Mouse (Mus musculus) R1 (cell line): ENCODE measurements around the gene Tubg2.
A peak's percentile ranks its signal among the peaks of the same experiment; 100 is the strongest.

Experiments
- DNase-seq: peaks from one replicate; pipeline ENCODE4 v3.0.0-alpha.2; 2018; ENCODE audit warnings: low read depth, low spot score

The Tubg2 gene

DNA sequence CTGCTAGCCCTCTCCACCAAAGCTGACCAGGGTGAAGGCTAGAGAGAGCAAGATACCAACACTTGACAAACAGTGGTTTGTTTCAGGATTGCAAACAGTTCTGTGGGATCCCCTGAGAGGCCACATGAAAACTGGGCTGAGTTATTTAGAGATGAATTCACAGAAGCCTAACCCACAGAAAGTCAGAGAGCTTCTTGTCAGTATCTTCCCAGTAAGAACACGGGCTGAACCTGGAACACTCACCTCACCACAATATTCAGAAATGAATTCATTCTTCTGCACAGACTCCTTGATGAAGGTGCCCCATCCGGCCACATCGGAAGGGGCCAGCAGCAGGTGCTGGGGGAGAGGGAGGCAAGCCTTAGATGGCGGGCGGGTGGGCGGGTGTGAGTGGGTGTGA, 38.9 kb downstream of the Tubg2 start:
- no peak for DNase-seq

GRCm38 (mm10) chr11:101195101-101195500, 39.4 kb downstream of the Tubg2 start:
- DNase-seq: no peak

DNA sequence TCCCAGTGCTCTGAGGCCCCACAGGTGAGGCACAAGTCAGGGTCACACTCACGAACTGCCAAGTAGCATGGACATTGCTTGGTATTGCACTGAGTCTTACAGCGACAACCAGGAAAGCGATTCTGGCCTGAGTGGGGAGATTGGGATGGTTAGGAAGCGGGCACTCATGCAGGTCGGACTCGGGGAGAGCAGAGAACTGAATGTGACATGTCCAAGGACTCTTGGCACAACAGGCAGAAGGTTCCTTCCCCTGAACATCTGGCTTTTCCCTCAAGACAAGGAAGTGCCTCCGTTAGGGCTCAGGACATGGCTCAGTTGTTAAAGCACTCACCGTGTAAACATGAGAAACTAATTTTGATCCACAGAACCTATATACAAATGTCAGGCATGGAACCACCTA, 39.9 kb downstream of the Tubg2 start:
- DNase-seq: no peak

- no peak for DNase-seq
Observed at GRCm38 (mm10) chr11:101196175-101196574, 40.5 kb downstream of the Tubg2 start.

GRCm38 (mm10) chr11:101199555-101199954, 43.8 kb downstream of the Tubg2 start:
- DNase-seq: no peak

DNA sequence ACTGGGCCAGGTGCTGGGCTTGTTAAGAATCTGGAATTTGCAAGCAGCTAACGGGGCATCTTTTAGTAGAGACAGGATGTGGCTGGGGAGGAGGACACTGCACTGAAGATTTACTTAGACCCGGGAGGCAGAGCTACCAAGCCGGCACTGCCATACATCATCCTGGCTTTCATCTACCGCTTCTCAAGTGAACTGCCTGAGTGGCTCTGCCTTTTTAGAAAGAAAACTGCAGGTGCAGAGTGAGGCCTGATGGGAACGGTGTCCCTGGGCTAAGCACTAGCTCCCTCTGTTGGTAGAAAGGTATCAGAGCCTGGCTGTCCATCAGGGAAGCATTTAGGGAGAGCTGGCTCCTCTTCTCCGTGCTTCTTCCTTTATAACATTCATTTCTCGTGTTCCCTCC, 45.3 kb downstream of the Tubg2 start:
- peak; percentile 69 for DNase-seq
